Mouse (Mus musculus): ENCODE measurements around the gene Tbp. TPM values are rescaled to one million over a fixed set of nuclear protein-coding genes. Genes with fewer than 3 reads are reported as not detected.

Gene Tbp
- polyA plus RNA-seq, 1 experiment from 2014 or later = 12.3 TPM

GRCm38 (mm10) chr17:15575056-15575455 is 75.4 kb downstream of the Tbp start:
- Histone ChIP-seq H3K9ac (replicated peaks) (no peak overlapping the region), H3K9me3 (ENCODE audit: low read length) (no peaks in the 10 kb centered on the region), H3K4me3 (ENCODE audit: low read depth, low read length) (no peak overlapping the region), H3K4me2 (ENCODE audit: low read depth, low read length) (no peak overlapping the region), H3K4me1 (ENCODE audit: insufficient read depth) (no peaks in the 10 kb centered on the region), H3K36me3 (replicated peaks; ENCODE audit: insufficient read depth, low read length) (no peaks in the 10 kb centered on the region), H3K27me3 (ENCODE audit: insufficient read depth, low read length) (no peaks in the 10 kb centered on the region), H3K27ac (ENCODE audit: low read depth) (no peak overlapping the region)
- 36% methylated on average over 1 of the region's 1 CpGs for WGBS (ENCODE audit: insufficient replicate concordance)
- no peak for TF ChIP-seq EP300 (IDR thresholded peaks at IDR 0.05; ENCODE audit: low read depth)
- no peak for TF ChIP-seq CTCF (IDR thresholded peaks at IDR 0.05; ENCODE audit: low read depth)
- DNase-seq (no peak), ATAC-seq (no peak)

DNA sequence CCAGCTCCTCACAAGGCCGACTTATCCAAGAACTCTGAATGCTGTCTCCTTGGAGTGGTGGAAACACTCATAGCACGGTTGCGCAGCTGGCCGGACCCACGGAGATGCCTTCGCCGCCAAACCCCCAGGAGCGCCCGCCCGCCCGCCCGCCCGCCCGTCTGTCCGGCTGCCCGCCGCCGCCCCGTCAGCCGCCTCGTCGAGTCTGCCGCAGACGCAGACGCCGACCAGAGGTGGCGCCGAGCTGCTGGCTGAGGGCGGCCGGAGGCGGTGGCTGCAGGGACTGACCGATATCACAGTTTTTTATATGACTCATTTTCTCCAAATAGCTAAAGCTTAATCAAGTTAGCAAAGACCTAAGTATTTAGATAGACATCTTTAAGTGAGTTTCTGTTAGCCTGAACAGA is 77.6 kb downstream of the Tbp start:
- Histone ChIP-seq H3K9ac (replicated peaks) (no peak overlapping the region), H3K36me3 (replicated peaks; ENCODE audit: insufficient read depth, low read length) (no peaks in the 10 kb centered on the region), H3K27me3 (ENCODE audit: insufficient read depth, low read length) (no peaks in the 10 kb centered on the region), H3K4me2 (ENCODE audit: low read depth, low read length) (peak overlapping the region; percentile 63), H3K27ac (ENCODE audit: low read depth) (no peak overlapping the region), H3K4me3 (ENCODE audit: low read depth, low read length) (peak overlapping the region; percentile 33), H3K4me1 (ENCODE audit: insufficient read depth) (no peaks in the 10 kb centered on the region), H3K9me3 (ENCODE audit: low read length) (no peaks in the 10 kb centered on the region)
- ATAC-seq (peak; percentile 40; the same call in 1 of the 2 replicates), DNase-seq (peak; percentile 40)
- TF ChIP-seq CTCF (IDR thresholded peaks at IDR 0.05; ENCODE audit: low read depth) (no peak; the same call in 1 of the 2 replicates), EP300 (IDR thresholded peaks at IDR 0.05; ENCODE audit: low read depth) (no peak)
- WGBS (ENCODE audit: insufficient replicate concordance) = 3% methylated on average over 32 of the region's 32 CpGs

Other genes with a start within 250 kb of the Tbp start
- 1.9 and 2.6 TPM in 2 replicates for gene Dll1, start 123.0 kb upstream of the Tbp start, polyA plus RNA-seq (2015; fragmentation: Nextera tagmentation; extraction: Ambion mirVana)
- 5.0 and 5.2 TPM in 2 replicates for gene Fam120b, start 103.7 kb upstream of the Tbp start, polyA plus RNA-seq (2015; fragmentation: Nextera tagmentation; extraction: Ambion mirVana)
- gene Psmb1, start 137 bp upstream of the Tbp start, polyA plus RNA-seq (2015; fragmentation: Nextera tagmentation; extraction: Ambion mirVana) = 133 and 134 TPM in 2 replicates
- gene Pdcd2, start 27.4 kb downstream of the Tbp start, polyA plus RNA-seq (2015; fragmentation: Nextera tagmentation; extraction: Ambion mirVana) = 25.4 and 28.5 TPM in 2 replicates
- 1.2 and 1.4 TPM in 2 replicates for gene Prdm9, start 64.5 kb downstream of the Tbp start, polyA plus RNA-seq (2015; fragmentation: Nextera tagmentation; extraction: Ambion mirVana)
- gene Chd1, start 205.1 kb downstream of the Tbp start, polyA plus RNA-seq (2015; fragmentation: Nextera tagmentation; extraction: Ambion mirVana) = 10.7 and 12.5 TPM in 2 replicates

Measured in liver, postnatal 0 days (tissue).